Mouse (Mus musculus): ENCODE measurements around the gene Hoxd3. TPM values are rescaled to one million over a fixed set of nuclear protein-coding genes. Genes with fewer than 3 reads are reported as not detected.

Hoxd3 gene
- polyA plus RNA-seq, 1 experiment, result not detected

GRCm38 (mm10) chr2:74745540-74746297, 34.0 kb downstream of the Hoxd3 start:
- Histone ChIP-seq H3K4me1 (ENCODE audit: control insufficient read depth, insufficient read depth, low read length) (no peaks in the 10 kb centered on the region), H3K9ac (ENCODE audit: low read depth, poor library complexity, severe bottlenecking) (no peak overlapping the region), H3K9me3 (replicated peaks; ENCODE audit: control insufficient read depth, insufficient read depth, low read length, poor library complexity, severe bottlenecking) (no peaks in the 10 kb centered on the region), H3K27ac (ENCODE audit: insufficient read depth, low read length) (no peak overlapping the region), H3K36me3 (ENCODE audit: control insufficient read depth, insufficient read depth, low read length, poor library complexity, severe bottlenecking) (no peaks in the 10 kb centered on the region), H3K4me3 (ENCODE audit: low read depth, low read length) (no peak overlapping the region), H3K27me3 (ENCODE audit: control insufficient read depth, insufficient read depth, low read length, poor library complexity, severe bottlenecking) (peaks cover 23% of the 10 kb centered on the region)
- no peak for TF ChIP-seq EP300 (IDR thresholded peaks at IDR 0.05; ENCODE audit: insufficient read depth, low read depth, low read length)
- TF ChIP-seq POLR2A (IDR thresholded peaks at IDR 0.05; ENCODE audit: insufficient read depth, low read length), result no peak
- TF ChIP-seq CTCF (IDR thresholded peaks at IDR 0.05; ENCODE audit: low read depth, low read length), result no peak

GRCm38 (mm10) chr2:74746298-74746921, 34.7 kb downstream of the Hoxd3 start:
- Histone ChIP-seq H3K9me3 (replicated peaks; ENCODE audit: control insufficient read depth, insufficient read depth, low read length, poor library complexity, severe bottlenecking) (no peaks in the 10 kb centered on the region), H3K27ac (ENCODE audit: insufficient read depth, low read length) (no peak overlapping the region), H3K4me1 (ENCODE audit: control insufficient read depth, insufficient read depth, low read length) (no peaks in the 10 kb centered on the region), H3K9ac (ENCODE audit: low read depth, poor library complexity, severe bottlenecking) (no peak overlapping the region), H3K36me3 (ENCODE audit: control insufficient read depth, insufficient read depth, low read length, poor library complexity, severe bottlenecking) (no peaks in the 10 kb centered on the region), H3K27me3 (ENCODE audit: control insufficient read depth, insufficient read depth, low read length, poor library complexity, severe bottlenecking) (peaks cover 24% of the 10 kb centered on the region), H3K4me3 (ENCODE audit: low read depth, low read length) (peak overlapping the region; percentile 18)
- no peak for TF ChIP-seq EP300 (IDR thresholded peaks at IDR 0.05; ENCODE audit: insufficient read depth, low read depth, low read length)
- TF ChIP-seq POLR2A (IDR thresholded peaks at IDR 0.05; ENCODE audit: insufficient read depth, low read length), result no peak
- no peak for TF ChIP-seq CTCF (IDR thresholded peaks at IDR 0.05; ENCODE audit: low read depth, low read length)

- Histone ChIP-seq H3K36me3 (ENCODE audit: control insufficient read depth, insufficient read depth, low read length, poor library complexity, severe bottlenecking) (no peaks in the 10 kb centered on the region), H3K4me1 (ENCODE audit: control insufficient read depth, insufficient read depth, low read length) (no peaks in the 10 kb centered on the region), H3K4me3 (ENCODE audit: low read depth, low read length) (peak overlapping the region; percentile 18), H3K9ac (ENCODE audit: low read depth, poor library complexity, severe bottlenecking) (no peak overlapping the region), H3K27ac (ENCODE audit: insufficient read depth, low read length) (no peak overlapping the region), H3K9me3 (replicated peaks; ENCODE audit: control insufficient read depth, insufficient read depth, low read length, poor library complexity, severe bottlenecking) (no peaks in the 10 kb centered on the region), H3K27me3 (ENCODE audit: control insufficient read depth, insufficient read depth, low read length, poor library complexity, severe bottlenecking) (peaks cover 28% of the 10 kb centered on the region)
- TF ChIP-seq POLR2A (IDR thresholded peaks at IDR 0.05; ENCODE audit: insufficient read depth, low read length) (no peak), CTCF (IDR thresholded peaks at IDR 0.05; ENCODE audit: low read depth, low read length) (no peak), EP300 (IDR thresholded peaks at IDR 0.05; ENCODE audit: insufficient read depth, low read depth, low read length) (no peak)
Measured at GRCm38 (mm10) chr2:74747006-74747405, 35.3 kb downstream of the Hoxd3 start.

- Histone ChIP-seq H3K4me1 (ENCODE audit: control insufficient read depth, insufficient read depth, low read length) (no peaks in the 10 kb centered on the region), H3K27me3 (ENCODE audit: control insufficient read depth, insufficient read depth, low read length, poor library complexity, severe bottlenecking) (peaks cover 32% of the 10 kb centered on the region), H3K4me3 (ENCODE audit: low read depth, low read length) (no peak overlapping the region), H3K36me3 (ENCODE audit: control insufficient read depth, insufficient read depth, low read length, poor library complexity, severe bottlenecking) (no peaks in the 10 kb centered on the region), H3K9ac (ENCODE audit: low read depth, poor library complexity, severe bottlenecking) (no peak overlapping the region), H3K9me3 (replicated peaks; ENCODE audit: control insufficient read depth, insufficient read depth, low read length, poor library complexity, severe bottlenecking) (no peaks in the 10 kb centered on the region), H3K27ac (ENCODE audit: insufficient read depth, low read length) (no peak overlapping the region)
- no peak for TF ChIP-seq EP300 (IDR thresholded peaks at IDR 0.05; ENCODE audit: insufficient read depth, low read depth, low read length)
- TF ChIP-seq POLR2A (IDR thresholded peaks at IDR 0.05; ENCODE audit: insufficient read depth, low read length), result no peak
- no peak for TF ChIP-seq CTCF (IDR thresholded peaks at IDR 0.05; ENCODE audit: low read depth, low read length)
Measured at GRCm38 (mm10) chr2:74747661-74748141, 36.0 kb downstream of the Hoxd3 start.

- no peak overlapping the region for H3K9ac ChIP-seq (ENCODE audit: low read depth, poor library complexity, severe bottlenecking)
- no peaks in the 10 kb centered on the region for H3K9me3 ChIP-seq (replicated peaks; ENCODE audit: control insufficient read depth, insufficient read depth, low read length, poor library complexity, severe bottlenecking)
- H3K27me3 ChIP-seq (ENCODE audit: control insufficient read depth, insufficient read depth, low read length, poor library complexity, severe bottlenecking), result peaks cover 40% of the 10 kb centered on the region
- no peaks in the 10 kb centered on the region for H3K4me1 ChIP-seq (ENCODE audit: control insufficient read depth, insufficient read depth, low read length)
- H3K4me3 ChIP-seq (ENCODE audit: low read depth, low read length), result no peak overlapping the region
- TF ChIP-seq CTCF (IDR thresholded peaks at IDR 0.05; ENCODE audit: low read depth, low read length) (no peak), EP300 (IDR thresholded peaks at IDR 0.05; ENCODE audit: insufficient read depth, low read depth, low read length) (no peak), POLR2A (IDR thresholded peaks at IDR 0.05; ENCODE audit: insufficient read depth, low read length) (no peak)
- H3K36me3 ChIP-seq (ENCODE audit: control insufficient read depth, insufficient read depth, low read length, poor library complexity, severe bottlenecking), result no peaks in the 10 kb centered on the region
- H3K27ac ChIP-seq (ENCODE audit: insufficient read depth, low read length), result no peak overlapping the region
Measured at GRCm38 (mm10) chr2:74748436-74748995, 36.8 kb downstream of the Hoxd3 start.

Measured in ES-Bruce4 (cell line).